Mouse (Mus musculus) urinary bladder, adult 2 months (tissue): ENCODE results near the gene Slc4a8. TPM values are rescaled to one million over a fixed set of nuclear protein-coding genes. Genes with fewer than 3 reads are reported as not detected.
"Not testable (repeated sequence)": the region's sequence is repeated elsewhere in the genome, so short reads cannot be mapped to it uniquely, and the experiment has no call there.

Experiments used
- DNase-seq: peaks from one replicate; pipeline ENCODE4 v3.0.0; 2022; ENCODE audit warnings: low spot score
- polyA plus RNA-seq: library from polyadenylated mRNA; depleted of rRNA; stranded (reverse); fragments of >200 nt; gene quantifications from 2 replicates; pipeline ENCODE4 v1.2.3, GENCODE M21; 2012

The Slc4a8 gene
- polyA plus RNA-seq, 1 experiment: 5.6 TPM

DNA sequence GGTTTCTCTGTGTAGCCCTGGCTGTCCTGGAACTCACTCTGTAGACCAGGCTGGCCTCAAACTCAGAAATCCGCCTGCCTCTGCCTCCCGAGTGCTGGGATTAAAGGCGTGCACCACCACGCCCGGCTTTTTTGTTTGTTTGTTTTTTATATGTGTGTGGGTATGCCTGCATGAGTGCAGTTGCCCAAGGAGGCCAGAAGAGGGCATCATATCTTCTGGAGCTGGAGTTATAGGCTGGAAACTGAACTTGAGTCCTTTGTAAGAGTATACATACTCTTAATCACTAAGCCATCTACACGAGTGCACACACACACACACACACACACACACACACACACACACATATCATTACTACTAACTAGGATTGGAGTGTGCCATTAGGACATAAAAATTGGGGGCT lies 12.3 kb downstream of the Slc4a8 start:
- not testable (repeated sequence) for DNase-seq

GRCm38 (mm10) chr15:100775189-100776166 lies 13.9 kb downstream of the Slc4a8 start:
- no peak for DNase-seq

- no peak for DNase-seq
Observed at GRCm38 (mm10) chr15:100776424-100776823, 14.9 kb downstream of the Slc4a8 start.

DNA sequence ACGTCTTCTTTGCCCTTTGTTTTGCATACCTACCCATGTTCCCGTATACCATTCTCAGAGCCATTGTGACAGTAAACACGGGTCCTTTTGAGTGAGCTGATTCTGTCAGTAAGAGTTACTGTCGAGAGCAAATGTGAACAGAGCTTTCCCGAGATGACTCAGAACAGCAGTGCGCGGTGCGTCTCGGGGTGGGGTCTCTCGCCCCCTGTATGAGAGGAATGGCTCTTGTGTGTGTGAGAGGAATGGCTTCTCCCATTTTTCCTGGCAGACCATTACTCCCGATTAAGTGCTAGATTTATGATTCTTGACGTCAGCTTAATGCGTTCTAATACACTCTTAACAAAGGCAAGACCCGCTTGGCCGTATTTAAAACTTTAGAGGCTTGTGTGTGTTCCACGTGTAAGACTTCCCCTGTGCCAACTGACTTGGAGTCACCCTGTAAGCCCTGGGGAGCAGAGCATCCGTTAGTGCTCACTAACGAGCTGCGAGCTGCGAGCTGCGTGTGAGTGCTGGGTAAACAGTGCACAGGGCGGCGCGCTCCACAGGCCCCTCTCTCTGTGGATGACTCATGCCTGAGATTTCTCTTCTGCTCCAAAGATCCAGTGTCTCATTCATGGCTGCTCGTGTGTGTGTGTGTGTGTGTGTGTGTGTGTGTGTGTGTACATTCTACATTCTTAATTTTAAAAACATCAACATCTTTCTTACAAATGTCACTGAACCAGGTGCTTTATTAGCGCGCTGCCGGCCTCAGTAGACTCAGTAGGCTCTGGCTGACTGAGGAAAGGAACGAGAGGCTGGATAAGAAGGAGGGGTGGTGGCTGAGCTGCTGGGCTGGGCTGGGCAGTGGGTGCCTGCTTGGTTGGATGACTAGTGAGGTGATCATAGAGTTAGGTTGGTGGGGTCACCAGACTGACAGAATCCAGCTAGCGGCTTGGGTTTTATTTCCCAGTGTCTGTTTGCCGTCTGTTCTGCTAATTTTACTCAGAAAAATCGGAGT lies 15.8 kb downstream of the Slc4a8 start:
- DNase-seq: no peak

DNA sequence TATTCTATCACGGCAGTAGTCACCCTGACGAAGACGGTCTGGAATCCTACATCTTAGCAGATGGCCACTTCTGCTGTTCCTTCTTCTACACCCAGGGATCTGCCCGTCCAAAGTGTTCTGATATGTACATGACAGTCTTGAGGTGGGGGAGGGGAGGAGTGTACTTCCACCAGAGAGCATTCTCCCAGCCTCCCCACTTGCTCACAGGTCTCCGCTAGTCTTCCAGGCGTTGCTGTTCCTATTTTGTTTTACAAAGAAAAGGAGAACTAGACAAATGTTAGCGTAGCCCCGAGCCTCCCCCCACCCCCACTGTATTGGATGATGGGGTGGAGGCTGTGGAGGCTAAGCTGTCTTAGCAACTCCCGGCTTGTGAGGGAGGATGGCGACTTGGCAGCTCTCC lies 18.3 kb downstream of the Slc4a8 start:
- no peak for DNase-seq

DNA sequence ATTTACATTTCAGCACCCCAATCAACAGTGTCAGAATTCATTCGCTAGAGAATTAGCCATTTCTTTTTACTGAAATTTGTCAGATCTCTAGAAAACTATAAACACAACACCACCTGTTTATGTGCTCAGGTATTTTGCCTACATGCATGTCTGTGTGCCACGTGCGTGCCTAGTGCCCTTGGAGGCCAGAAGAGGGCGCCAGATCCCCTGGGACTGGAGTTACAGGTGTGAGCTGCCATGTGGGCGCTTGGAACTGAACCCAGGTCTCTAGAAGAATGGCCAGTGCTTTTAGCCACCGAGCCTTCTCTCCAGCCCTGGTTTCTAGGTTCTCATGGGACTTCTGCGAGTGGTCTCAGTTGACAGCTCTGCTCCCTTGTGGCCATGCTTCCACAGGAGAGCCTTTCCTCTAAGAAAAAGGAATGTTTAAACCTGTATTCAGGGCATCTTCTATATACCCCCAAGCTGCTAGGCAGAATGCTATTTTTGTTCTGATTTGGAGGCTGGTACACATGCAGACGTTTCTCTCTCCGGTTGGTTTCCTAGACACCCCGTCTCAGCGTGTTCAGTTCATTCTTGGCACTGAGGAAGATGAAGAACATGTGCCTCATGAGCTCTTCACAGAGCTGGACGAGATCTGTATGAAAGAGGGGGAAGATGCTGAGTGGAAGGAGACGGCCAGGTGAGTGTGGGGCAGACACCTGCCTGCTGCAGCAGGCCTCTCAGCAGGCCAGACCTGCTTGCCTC lies 21.9 kb downstream of the Slc4a8 start:
- DNase-seq: no peak

DNA sequence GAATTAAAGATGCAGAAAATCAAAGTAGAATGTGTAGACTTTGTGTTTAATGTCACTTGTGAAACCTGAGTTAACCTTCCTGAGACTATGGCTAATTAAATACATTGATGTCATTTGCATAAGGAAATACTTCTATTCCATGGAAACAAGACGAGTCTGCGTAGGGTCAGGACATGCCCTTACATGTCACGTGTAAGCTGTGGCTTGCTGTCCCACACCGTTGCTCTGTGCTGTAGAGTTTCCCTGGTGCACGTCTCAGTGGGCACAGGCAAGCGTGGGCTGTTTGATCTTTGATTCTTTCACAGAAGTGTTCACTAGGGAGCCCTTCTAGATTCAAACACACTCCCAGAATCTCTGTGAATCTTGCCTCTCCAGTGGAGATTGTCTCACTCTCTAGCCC lies 28.7 kb downstream of the Slc4a8 start:
- DNase-seq: no peak

DNA sequence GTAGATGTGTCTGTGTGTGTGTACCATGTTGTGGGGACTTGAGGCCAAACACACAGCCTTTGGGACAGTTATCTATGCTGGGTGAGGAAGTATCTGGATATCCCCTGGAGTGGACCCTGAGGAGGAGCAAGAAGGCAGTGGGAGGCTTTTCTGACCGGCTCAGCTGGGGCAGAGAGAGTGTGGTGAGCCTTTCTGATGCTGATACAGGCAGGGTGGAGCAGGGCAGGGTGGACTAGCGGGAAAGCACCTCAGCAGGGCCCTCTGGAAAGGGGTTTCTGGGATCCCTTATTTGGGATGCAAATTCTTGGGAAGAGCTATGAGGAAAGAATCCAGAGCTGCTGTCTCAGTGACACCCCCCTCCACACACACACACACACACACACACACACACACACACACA lies 30.8 kb downstream of the Slc4a8 start:
- no peak for DNase-seq

DNA sequence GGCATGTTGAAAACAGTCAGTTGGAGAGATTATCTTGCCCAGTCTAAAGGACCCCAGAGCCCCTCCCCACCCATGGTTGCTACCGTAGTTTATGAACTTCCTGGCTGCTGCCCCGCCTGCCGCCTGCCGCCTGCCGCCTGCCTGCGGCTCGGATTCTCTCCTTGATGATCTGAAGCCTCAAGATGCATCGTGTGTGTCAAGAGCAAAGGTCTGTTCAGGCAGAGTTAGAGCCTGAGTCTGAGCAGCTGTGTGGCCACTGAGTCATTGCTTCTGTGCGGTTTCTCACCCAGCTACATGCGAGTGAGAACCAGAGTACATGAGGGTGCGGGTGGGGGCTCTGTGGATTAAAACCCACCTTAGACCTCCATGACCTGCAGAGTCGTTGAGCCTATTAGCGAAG lies 39.4 kb downstream of the Slc4a8 start:
- DNase-seq: no peak

DNA sequence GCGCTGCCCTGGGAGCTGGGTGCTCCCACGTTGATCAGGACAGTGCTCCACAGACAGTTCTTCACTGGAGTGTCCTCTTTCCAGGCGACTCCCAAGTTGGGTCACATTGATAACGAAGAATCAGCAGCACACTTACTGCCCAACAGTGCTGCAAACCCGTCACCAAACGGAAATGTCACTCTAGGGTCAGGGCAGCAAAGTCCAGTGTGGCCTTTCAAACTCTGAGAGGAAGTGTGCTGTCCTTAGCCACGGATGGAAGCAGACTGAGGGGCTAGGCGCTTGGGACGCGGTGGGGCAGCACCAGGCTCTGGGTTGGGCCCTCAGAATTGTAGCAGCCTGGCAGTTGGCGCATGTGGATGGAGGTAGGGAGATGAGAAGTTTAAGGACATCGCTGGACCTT lies 46.5 kb downstream of the Slc4a8 start:
- DNase-seq: no peak

- DNase-seq: no peak
Observed at GRCm38 (mm10) chr15:100808484-100808883, 46.9 kb downstream of the Slc4a8 start.

DNA sequence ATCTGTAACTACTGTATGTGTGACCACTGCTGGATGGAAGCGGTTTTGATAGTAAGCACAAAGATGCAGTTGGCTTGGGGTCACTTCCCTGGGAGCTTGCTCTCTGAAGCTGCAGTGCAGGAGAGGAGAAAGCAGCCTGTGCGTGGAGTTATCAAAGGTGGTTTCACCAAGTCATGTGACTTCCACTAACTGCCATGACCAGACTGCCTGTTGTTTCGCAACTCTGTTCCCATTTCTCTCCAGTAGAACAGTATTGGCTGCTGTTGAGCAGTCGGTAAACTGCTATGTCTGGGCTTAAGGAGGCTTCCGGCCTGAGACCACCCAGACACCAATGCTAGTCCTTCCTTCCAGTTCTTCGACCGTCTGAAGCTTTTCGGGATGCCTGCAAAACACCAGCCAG lies 48.7 kb downstream of the Slc4a8 start:
- no peak for DNase-seq

DNA sequence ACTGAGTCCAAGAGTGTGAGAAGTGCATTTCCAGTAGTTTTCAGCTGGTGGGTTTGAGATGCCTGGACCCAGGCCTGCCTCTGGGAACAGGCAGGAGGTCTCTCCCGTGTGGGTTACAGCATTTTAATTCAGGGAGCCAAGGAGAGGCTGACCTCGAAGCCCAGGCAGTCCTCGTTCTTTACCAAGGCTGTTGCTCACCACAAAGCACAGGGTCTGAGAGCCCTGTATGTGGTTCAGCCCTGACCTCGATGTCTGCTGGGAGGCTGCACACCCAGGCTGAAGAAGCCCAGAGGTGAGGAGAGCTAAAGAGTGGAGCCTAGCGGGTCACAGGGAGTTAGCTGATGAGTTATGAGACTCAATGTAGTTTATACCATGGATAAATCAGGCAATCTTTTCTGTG lies 52.0 kb downstream of the Slc4a8 start:
- no peak for DNase-seq

GRCm38 (mm10) chr15:100814066-100814465 lies 52.5 kb downstream of the Slc4a8 start:
- DNase-seq: no peak

DNA sequence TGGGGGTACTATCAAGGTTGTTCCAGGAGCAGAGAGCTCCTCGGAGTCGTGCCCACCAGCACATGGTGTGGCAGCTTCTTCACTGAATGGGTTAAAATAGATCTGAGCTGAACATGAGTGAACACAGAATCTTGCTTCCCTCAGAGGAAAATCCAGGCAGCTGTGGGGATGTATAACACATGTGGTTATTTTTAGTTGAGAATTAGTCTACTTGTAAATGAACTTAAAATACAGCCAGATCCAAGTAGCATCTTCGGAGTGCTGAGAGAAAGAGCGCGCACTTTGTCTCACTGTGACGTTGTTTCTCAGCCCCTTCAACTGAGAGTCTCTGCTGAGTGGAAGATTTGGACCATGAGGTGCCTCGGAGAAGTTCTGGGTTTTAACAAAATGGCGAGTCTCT lies 53.8 kb downstream of the Slc4a8 start:
- no peak for DNase-seq

GRCm38 (mm10) chr15:100818860-100819259 lies 57.3 kb downstream of the Slc4a8 start:
- no peak for DNase-seq

- DNase-seq: no peak
Observed at GRCm38 (mm10) chr15:100821824-100822223, 60.3 kb downstream of the Slc4a8 start.

- not testable (repeated sequence) for DNase-seq
Observed at GRCm38 (mm10) chr15:100822370-100822769, 60.8 kb downstream of the Slc4a8 start.

GRCm38 (mm10) chr15:100825249-100825856 lies 63.8 kb downstream of the Slc4a8 start:
- no peak for DNase-seq

GRCm38 (mm10) chr15:100826076-100826475 lies 64.5 kb downstream of the Slc4a8 start:
- DNase-seq: no peak

DNA sequence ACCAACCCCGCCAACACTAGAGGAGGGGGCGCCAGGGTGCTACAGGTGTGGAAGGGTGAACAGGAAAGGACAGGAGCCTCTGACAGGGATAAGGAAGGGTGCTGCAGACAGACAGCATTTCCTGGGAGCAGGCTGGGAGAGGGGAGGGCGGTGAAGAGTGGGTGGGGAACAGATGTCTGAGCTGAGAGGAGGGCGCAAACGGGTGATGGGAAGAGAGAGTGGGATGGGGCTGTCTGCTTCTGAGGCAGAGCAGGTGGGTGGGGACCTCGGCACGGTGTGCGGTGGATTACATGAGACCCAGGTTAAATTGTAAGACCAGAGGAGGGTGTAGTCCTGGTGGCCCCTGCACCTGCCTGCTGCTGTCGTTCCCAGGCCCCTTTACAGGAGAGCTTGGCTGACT lies 68.2 kb downstream of the Slc4a8 start:
- no peak for DNase-seq
